Mouse (Mus musculus): ENCODE measurements around the gene 2010109A12Rik. TPM values are rescaled to one million over a fixed set of nuclear protein-coding genes. Genes with fewer than 3 reads are reported as not detected.

2010109A12Rik gene
- total and polyA plus RNA-seq, 2 experiments from 2014 or later: 0.80 to 1.1 TPM

GRCm38 (mm10) chr5:93259349-93259748 lies 53.0 kb downstream of the 2010109A12Rik start:
- no peak for DNase-seq
- ATAC-seq: no peak

DNA sequence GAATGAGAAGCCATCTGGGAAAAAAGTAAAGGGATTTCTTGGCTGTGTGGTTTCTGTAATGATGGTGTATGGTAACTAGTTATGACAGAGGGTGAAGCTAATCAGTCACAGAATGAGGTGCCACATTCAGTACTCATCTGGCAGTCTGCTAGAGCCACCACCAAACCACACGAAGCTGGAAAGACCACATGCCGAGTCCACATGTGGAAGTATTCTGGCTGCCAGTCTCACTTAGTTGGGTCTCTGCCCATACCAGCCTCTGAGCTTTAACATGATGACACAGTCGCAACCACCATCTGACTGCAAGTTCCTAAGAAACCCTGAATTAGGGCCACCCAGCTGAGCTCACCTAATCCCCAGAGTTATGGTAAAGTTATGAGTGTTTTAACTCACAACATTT lies 54.7 kb downstream of the 2010109A12Rik start:
- Histone ChIP-seq H3K36me3 (ENCODE audit: insufficient read depth) (no peaks in the 10 kb centered on the region), H3K9me3 (ENCODE audit: low read length) (no peaks in the 10 kb centered on the region), H3K27me3 (ENCODE audit: insufficient read depth, low read length) (no peaks in the 10 kb centered on the region), H3K27ac (ENCODE audit: low read depth, low read length) (no peak overlapping the region), H3K4me3 (ENCODE audit: low read depth, low read length) (no peak overlapping the region), H3K4me2 (ENCODE audit: low read depth) (no peak overlapping the region), H3K4me1 (ENCODE audit: insufficient read depth) (no peaks in the 10 kb centered on the region), H3K9ac (no peak overlapping the region)
- no peak for TF ChIP-seq CTCF (IDR thresholded peaks at IDR 0.05; ENCODE audit: low read depth)
- WGBS: 56% methylated on average over 3 of the region's 3 CpGs
- no peak for DNase-seq
- ATAC-seq: no peak

More at GRCm38 (mm10) chr5:93259349-93259748, 53.0 kb downstream of the 2010109A12Rik start:
- no peak for TF ChIP-seq CTCF (IDR thresholded peaks at IDR 0.05; ENCODE audit: low read depth)
- Histone ChIP-seq H3K4me2 (ENCODE audit: low read depth) (no peak overlapping the region), H3K36me3 (ENCODE audit: insufficient read depth) (no peaks in the 10 kb centered on the region), H3K27me3 (ENCODE audit: insufficient read depth, low read length) (no peaks in the 10 kb centered on the region), H3K4me3 (ENCODE audit: low read depth, low read length) (no peak overlapping the region), H3K9me3 (ENCODE audit: low read length) (no peaks in the 10 kb centered on the region), H3K27ac (ENCODE audit: low read depth, low read length) (no peak overlapping the region), H3K9ac (no peak overlapping the region), H3K4me1 (ENCODE audit: insufficient read depth) (no peaks in the 10 kb centered on the region)

- H3K36me3 ChIP-seq (ENCODE audit: insufficient read depth): no peaks in the 10 kb centered on the region
- no peaks in the 10 kb centered on the region for H3K9me3 ChIP-seq (ENCODE audit: low read length)
- no peak overlapping the region for H3K27ac ChIP-seq (ENCODE audit: low read depth, low read length)
- H3K27me3 ChIP-seq (ENCODE audit: insufficient read depth, low read length): no peaks in the 10 kb centered on the region
- WGBS: 85% methylated on average over 2 of the region's 2 CpGs
- H3K4me3 ChIP-seq (ENCODE audit: low read depth, low read length): no peak overlapping the region
- H3K4me1 ChIP-seq (ENCODE audit: insufficient read depth): no peaks in the 10 kb centered on the region
- TF ChIP-seq CTCF (IDR thresholded peaks at IDR 0.05; ENCODE audit: low read depth): no peak
- ATAC-seq: no peak
- H3K4me2 ChIP-seq (ENCODE audit: low read depth): no peak overlapping the region
- H3K9ac ChIP-seq: no peak overlapping the region
- DNase-seq: no peak
These were observed 56.4 kb downstream of the 2010109A12Rik start for GRCm38 (mm10) chr5:93262751-93263150.

Other genes with a start within 250 kb of the 2010109A12Rik start
- 0.10 and 0.46 TPM in 2 replicates for gene Sowahb, start 161.5 kb upstream of the 2010109A12Rik start, total RNA-seq (2014; rRNA removed)
- gene Sowahb, start 161.5 kb upstream of the 2010109A12Rik start, polyA plus RNA-seq (2015; fragmentation: Nextera tagmentation; extraction: Ambion mirVana): 0.10 and 0.12 TPM in 2 replicates
- 87.2 and 104 TPM in 2 replicates for gene Sept11, start 113.1 kb upstream of the 2010109A12Rik start, total RNA-seq (2014; rRNA removed)
- gene Sept11, start 113.1 kb upstream of the 2010109A12Rik start, polyA plus RNA-seq (2015; fragmentation: Nextera tagmentation; extraction: Ambion mirVana): 85.9 and 104 TPM in 2 replicates
- gene Ccni, start within 50 bp of the 2010109A12Rik start, total RNA-seq (2014; rRNA removed): 284 and 305 TPM in 2 replicates
- gene Ccni, start within 50 bp of the 2010109A12Rik start, polyA plus RNA-seq (2015; fragmentation: Nextera tagmentation; extraction: Ambion mirVana): 113 and 133 TPM in 2 replicates
- 73.4 and 82.9 TPM in 2 replicates for gene Ccng2, start 60.7 kb downstream of the 2010109A12Rik start, total RNA-seq (2014; rRNA removed)
- gene Ccng2, start 60.7 kb downstream of the 2010109A12Rik start, polyA plus RNA-seq (2015; fragmentation: Nextera tagmentation; extraction: Ambion mirVana): 47.7 and 49.7 TPM in 2 replicates

All from forebrain, postnatal 0 days (tissue).